Mouse (Mus musculus): Measurements from ENCODE around the gene Map4k1.

DNA sequence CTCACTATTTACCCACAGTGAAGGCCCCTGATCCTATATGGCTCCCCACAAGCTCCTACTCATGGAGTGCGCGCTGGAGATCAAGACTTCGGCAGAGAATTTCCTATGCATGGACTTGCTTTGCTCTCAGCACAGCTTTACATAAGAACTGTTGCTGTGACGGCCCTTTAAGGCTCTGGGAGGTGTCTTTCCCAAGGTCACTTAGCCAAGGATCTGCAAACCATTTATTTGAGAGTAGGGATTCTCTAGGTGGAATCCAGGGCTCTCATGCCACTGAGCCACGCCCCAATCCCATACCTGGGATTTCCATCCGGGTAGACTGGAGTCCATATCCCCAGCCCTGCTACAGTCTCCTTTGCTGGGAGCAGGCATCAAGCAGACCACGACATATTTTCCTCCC, 35.4 kb downstream of the Map4k1 start:
- no peak for TF ChIP-seq CTCF (IDR thresholded peaks at IDR 0.05; ENCODE audit: low read depth, low read length)
- TF ChIP-seq POLR2A (IDR thresholded peaks at IDR 0.05; ENCODE audit: borderline replicate concordance, low read depth, low read length) = no peak
